Mouse (Mus musculus) cerebellum, postnatal 4 days (tissue): ENCODE measurements around the gene Sos1.
"Not testable (repeated sequence)": the region's sequence is repeated elsewhere in the genome, so short reads cannot be mapped to it uniquely, and the experiment has no call there.

Experiments used
- DNase-seq, 2 experiments: peaks; one replicate each; pipeline ENCODE4 v3.0.0; 2022; ENCODE audit warnings: low spot score in 2 of 2, mixed read lengths in 1 of 2

Sos1 gene

GRCm38 (mm10) chr17:80496185-80496584 lies 15.9 kb upstream of the Sos1 start:
- no peak for DNase-seq

- DNase-seq = no peak
Observed at GRCm38 (mm10) chr17:80493891-80494290, 13.6 kb upstream of the Sos1 start.

GRCm38 (mm10) chr17:80492811-80493210 lies 12.6 kb upstream of the Sos1 start:
- DNase-seq = no peak

GRCm38 (mm10) chr17:80492274-80492673 lies 12.0 kb upstream of the Sos1 start:
- DNase-seq = no peak

DNA sequence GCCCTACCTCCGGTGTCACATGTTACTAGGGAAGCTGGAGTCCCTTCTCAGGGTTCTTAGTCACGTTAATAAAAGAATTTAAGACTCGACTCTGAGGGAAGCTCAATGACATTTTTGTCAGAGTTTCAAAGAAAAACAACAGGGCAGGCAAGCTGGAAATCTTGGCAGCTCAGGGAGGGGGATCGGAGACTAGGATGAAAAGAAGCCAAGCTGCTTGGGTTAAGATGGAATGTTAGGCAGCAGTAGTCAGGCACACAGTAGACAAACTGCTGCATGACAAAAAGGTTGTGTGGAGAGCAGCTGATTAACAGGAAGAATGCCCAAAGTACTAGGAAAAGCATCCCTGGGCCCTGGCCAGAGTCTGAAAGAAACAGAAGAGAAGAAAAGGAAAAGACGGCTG lies 9.9 kb upstream of the Sos1 start:
- no peak for DNase-seq

- DNase-seq = no peak
Observed at GRCm38 (mm10) chr17:80488918-80489317, 8.7 kb upstream of the Sos1 start.

DNA sequence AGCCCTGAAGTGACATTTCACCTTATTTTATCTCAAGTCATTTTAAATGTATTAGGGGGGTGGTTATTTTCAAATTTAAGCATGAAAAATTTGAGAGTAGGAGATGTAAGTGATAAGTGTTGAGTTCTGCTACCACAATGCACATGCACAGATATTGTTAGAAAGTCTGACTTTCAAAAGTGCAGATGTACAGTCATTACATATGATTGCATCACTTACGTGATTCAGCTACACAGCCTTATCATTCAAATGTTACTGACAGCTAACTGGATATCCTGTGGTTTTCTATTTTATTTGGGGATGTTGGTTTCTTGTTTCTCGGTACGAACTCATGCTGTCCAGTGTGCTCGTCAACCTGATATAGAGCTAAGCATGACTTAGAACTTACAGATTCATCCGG lies 4.9 kb upstream of the Sos1 start:
- no peak for DNase-seq

DNA sequence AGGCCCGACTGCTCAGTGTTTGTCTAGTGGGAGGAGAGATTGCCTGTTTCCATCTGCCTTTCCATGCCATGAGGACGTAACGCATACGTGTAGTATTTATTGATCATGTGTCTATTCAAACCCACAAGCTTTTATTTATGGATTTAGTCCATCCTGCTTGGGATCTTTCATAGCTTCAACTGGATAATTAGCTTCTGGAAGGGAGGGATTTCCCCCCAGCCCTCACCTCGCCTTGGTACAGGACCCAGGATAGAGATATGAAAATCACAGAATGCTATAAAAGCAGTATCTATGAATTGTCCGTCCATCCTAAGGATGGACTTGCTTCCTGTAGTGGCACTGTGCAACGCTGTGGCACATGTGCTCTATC lies 587 bp upstream of the Sos1 start:
- DNase-seq = no peak

DNA sequence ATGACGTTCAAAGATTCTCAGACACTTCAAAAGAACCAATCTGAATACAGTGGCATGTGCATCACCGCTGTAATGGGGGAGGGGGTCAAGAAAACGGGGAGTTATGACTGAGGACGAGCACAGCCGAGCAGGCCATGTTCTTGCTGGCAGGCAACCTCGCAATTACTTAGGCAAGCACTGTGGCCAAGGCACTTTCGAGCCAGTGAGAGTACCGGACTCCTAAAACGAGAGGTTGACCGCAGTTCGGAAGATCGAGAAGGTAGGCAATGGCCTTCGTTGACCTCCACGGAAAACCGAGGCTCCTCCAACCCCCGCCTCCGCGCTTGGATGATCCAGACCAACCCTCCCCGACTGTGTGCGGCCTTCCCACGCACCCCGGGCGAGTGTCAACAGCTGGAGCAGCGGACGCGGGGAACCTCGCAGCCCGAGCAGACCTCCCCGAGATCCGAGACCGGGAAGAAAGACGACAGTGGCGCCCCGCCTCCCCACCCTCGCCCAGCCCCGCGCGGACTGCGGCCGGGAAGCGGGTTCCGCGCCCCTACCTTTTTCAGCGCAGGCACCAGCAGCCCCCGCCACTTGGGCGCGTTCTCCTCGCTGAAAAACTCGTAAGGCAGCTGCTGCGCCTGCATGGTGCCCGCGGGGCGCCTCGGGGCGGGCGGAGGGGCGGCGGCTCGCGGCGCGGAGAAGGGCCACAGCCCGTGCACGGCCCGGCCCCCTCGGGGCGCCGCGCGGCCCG lies 790 bp downstream of the Sos1 start:
- peak; percentile 38 to 46 for DNase-seq

- no peak for DNase-seq
Observed at GRCm38 (mm10) chr17:80477679-80478078, 2.6 kb downstream of the Sos1 start.

DNA sequence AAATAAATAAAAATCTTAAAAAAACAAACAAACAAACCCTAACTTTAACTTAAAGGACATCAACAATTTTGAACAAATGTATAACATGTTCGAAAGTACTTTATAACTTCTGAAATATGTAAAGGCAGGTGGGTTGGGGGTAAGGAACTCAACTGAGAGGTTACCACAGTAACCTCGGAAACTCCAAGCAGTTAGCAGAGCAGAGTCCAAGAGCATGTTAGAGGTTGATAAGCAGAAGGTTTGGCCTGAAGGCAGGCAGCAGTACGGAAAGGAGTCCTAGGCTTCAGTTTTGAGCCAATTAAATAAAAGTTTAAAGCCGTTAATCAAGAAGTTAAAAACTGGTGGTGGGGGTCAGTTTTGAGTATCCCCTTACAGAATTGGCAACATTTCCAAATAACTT lies 3.8 kb downstream of the Sos1 start:
- DNase-seq = no peak

- DNase-seq = peak in 1 of 2 experiments; percentile 24
Observed at GRCm38 (mm10) chr17:80471056-80471802, 9.0 kb downstream of the Sos1 start.

DNA sequence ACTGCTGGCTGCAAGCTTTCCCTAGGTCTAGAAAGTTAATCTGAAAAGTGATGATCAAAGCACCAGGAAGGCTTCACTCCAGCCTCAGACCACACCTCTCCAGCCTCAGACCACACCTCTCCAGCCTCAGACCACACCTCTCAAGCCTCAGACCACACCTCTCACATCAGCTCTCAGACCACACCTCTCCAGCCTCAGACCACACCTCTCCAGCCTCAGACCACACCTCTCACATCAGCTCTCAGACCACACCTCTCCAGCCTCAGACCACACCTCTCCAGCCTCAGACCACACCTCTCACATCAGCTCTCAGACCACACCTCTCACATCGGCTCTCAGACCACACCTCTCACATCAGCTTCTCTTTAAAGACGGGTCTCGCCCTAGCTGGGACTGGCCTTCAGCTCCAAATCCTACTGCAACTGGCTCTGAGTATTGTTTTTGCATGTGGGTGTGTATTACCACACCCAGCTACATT lies 11.8 kb downstream of the Sos1 start:
- DNase-seq = not testable (repeated sequence)

DNA sequence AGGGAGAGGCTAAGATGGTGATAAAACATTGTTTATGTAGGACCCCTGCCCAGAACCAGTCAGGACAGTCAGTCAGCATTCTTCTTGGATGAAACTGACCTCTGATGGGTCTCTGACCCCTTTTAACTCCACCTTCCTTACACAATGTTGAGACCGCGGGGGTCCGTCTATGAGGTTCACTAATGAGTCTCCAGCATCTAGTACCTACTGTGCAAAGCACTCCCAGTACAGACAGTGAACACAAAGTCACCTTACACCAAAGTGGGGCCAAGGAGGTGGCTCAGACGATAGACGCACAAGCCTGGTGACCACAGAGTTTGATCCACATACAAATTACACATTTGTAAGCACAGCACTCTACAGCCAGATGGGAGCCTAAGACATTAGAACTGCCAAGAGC lies 20.0 kb downstream of the Sos1 start:
- no peak for DNase-seq

- no peak for DNase-seq
Observed at GRCm38 (mm10) chr17:80455648-80456047, 24.6 kb downstream of the Sos1 start.

DNA sequence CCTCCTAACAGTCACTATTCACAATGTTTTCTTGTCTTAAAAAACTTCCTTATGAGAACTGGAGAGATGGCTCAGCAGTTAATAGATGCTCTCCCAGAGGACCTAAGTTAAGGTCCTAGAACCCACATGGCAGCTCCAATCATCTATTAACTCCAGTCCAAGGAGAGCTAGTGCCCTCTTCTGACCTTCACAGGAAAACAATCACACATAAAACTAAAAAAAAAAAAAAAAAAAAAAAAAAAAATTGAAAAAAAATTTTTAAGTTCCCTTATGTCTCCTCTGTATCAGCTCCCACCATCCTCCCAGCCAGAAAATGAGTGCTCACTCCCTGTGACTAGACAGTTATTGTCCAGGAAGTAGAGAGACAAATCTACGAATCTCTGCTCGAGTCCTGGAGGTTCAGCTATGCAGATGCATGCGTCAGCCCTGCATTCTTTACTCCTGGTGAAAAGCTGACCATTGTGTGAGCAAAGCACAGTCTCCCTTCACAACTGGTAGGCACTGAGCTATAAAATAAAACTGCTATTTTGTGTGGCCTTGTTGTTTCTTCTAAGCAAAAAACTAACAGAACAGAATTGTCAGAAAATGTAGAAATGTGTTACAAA lies 29.7 kb downstream of the Sos1 start:
- no peak for DNase-seq

GRCm38 (mm10) chr17:80446470-80446869 lies 33.8 kb downstream of the Sos1 start:
- DNase-seq = no peak

- no peak for DNase-seq
Observed at GRCm38 (mm10) chr17:80445433-80445832, 34.8 kb downstream of the Sos1 start.

- DNase-seq = no peak
Observed at GRCm38 (mm10) chr17:80435680-80436079, 44.6 kb downstream of the Sos1 start.

DNA sequence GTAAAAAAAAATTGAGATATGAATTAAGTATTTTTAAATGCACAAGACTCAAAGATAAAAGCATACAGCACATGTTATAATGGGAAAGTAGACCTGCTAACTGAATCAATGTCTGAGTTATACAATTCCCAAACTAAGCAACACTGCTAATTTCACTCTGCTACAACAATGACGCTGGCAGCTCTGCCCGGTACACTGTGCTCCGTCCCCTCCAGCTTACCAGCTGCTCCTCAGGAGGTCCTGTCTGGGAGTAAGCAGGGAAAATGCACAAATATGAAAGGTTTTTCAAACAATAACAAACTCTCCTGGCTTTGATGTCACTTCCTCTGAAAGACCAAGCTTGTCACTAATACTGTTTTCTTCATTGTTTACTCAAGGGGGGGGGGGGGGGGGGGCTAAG lies 45.8 kb downstream of the Sos1 start:
- no peak for DNase-seq

GRCm38 (mm10) chr17:80431997-80432396 lies 48.3 kb downstream of the Sos1 start:
- DNase-seq = no peak

DNA sequence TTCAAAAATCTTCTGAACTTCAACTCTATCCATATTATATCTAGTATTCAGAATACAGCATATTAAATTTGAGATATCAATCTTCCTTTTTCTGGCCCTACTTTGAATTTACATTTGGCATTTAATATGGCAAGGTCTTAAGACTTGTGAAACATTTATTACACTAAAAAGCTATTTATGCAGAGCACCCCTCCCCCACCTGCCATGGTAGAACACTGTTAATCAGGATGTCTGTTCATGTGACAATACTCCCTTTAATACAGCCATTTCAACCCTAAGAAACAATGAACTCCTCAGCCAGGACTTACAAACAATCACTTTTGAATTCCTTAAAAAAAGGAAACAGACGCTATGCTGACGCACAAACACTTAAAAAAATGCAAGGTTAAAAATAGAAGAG lies 52.3 kb downstream of the Sos1 start:
- DNase-seq = no peak

GRCm38 (mm10) chr17:80426901-80427300 lies 53.4 kb downstream of the Sos1 start:
- no peak for DNase-seq
